Mouse (Mus musculus) E14TG2a.4 (cell line): ENCODE measurements around the gene Magi1.

ENCODE experiments used
- CTCF ChIP-seq: conservative IDR thresholded peaks from 2 replicates; pipeline ENCODE4 v1.5.1; 2014; ENCODE audit warnings: low read length
- POU5F1 ChIP-seq: IDR thresholded peaks from 2 replicates; pipeline ENCODE4 v1.6.1; 2014; ENCODE audit warnings: low read length, borderline replicate concordance

GRCm38 (mm10) chr6:94163325-94163995, 120.3 kb downstream of the Magi1 start:
- TF ChIP-seq CTCF, result no peak
- no peak for TF ChIP-seq POU5F1
